Mouse (Mus musculus): ENCODE data around the gene Suclg2. TPM values are rescaled to one million over a fixed set of nuclear protein-coding genes. Genes with fewer than 3 reads are reported as not detected.

Gene Suclg2
- total and polyA plus RNA-seq, 3 experiments: 29.6 to 73.1 (median 48.4) TPM

- TF ChIP-seq CTCF (IDR thresholded peaks at IDR 0.05; ENCODE audit: low read depth, low read length) (no peak), GATA1 (IDR thresholded peaks at IDR 0.05; ENCODE audit: borderline replicate concordance, low read length) (no peak), TAL1 (conservative IDR thresholded peaks at IDR 0.05; ENCODE audit: low read depth, low read length) (no peak), POLR2AphosphoS5 (IDR thresholded peaks at IDR 0.05; ENCODE audit: insufficient replicate concordance, low read depth, low read length) (no peak), GATA2 (IDR thresholded peaks at IDR 0.05; ENCODE audit: borderline replicate concordance, low read depth, low read length) (no peak)
- no peak for ATAC-seq (ENCODE audit: extremely low read depth, insufficient number of reproducible peaks, low FRiP score, poor library complexity, severe bottlenecking)
- peaks cover 49% of the 10 kb centered on the region for H3K36me3 ChIP-seq (replicated peaks)
- no peak for DNase-seq (ENCODE audit: low spot score)
- H3K4me1 ChIP-seq (ENCODE audit: insufficient read depth, low read depth, low read length): no peaks in the 10 kb centered on the region
- no peaks in the 10 kb centered on the region for H3K9me3 ChIP-seq (replicated peaks)
- no peak overlapping the region for H3K4me3 ChIP-seq (ENCODE audit: low read depth, low read length)
- H3K27me3 ChIP-seq (ENCODE audit: insufficient read depth, low read length): no peaks in the 10 kb centered on the region
These were observed 183.4 kb downstream of the Suclg2 start for GRCm38 (mm10) chr6:95535191-95535590.

- no peaks in the 10 kb centered on the region for H3K4me1 ChIP-seq (ENCODE audit: insufficient read depth, low read depth, low read length)
- H3K27me3 ChIP-seq (ENCODE audit: insufficient read depth, low read length): no peaks in the 10 kb centered on the region
- ATAC-seq (ENCODE audit: extremely low read depth, insufficient number of reproducible peaks, low FRiP score, poor library complexity, severe bottlenecking) (no peak), DNase-seq (ENCODE audit: low spot score) (no peak)
- H3K36me3 ChIP-seq (replicated peaks): peaks cover 62% of the 10 kb centered on the region
- H3K9me3 ChIP-seq (replicated peaks): no peaks in the 10 kb centered on the region
- TF ChIP-seq CTCF (IDR thresholded peaks at IDR 0.05; ENCODE audit: low read depth, low read length) (no peak), POLR2AphosphoS5 (IDR thresholded peaks at IDR 0.05; ENCODE audit: insufficient replicate concordance, low read depth, low read length) (no peak), TAL1 (conservative IDR thresholded peaks at IDR 0.05; ENCODE audit: low read depth, low read length) (no peak), GATA2 (IDR thresholded peaks at IDR 0.05; ENCODE audit: borderline replicate concordance, low read depth, low read length) (no peak), GATA1 (IDR thresholded peaks at IDR 0.05; ENCODE audit: borderline replicate concordance, low read length) (no peak)
- H3K4me3 ChIP-seq (ENCODE audit: low read depth, low read length): no peak overlapping the region
These were observed 198.8 kb downstream of the Suclg2 start for GRCm38 (mm10) chr6:95519846-95520245.

GRCm38 (mm10) chr6:95518406-95518805 lies 200.2 kb downstream of the Suclg2 start:
- Histone ChIP-seq H3K27me3 (ENCODE audit: insufficient read depth, low read length) (no peaks in the 10 kb centered on the region), H3K36me3 (replicated peaks) (peaks cover 69% of the 10 kb centered on the region), H3K4me1 (ENCODE audit: insufficient read depth, low read depth, low read length) (no peaks in the 10 kb centered on the region), H3K4me3 (ENCODE audit: low read depth, low read length) (no peak overlapping the region), H3K9me3 (replicated peaks) (no peaks in the 10 kb centered on the region)
- DNase-seq (ENCODE audit: low spot score) (no peak), ATAC-seq (ENCODE audit: extremely low read depth, insufficient number of reproducible peaks, low FRiP score, poor library complexity, severe bottlenecking) (no peak)
- TF ChIP-seq TAL1 (conservative IDR thresholded peaks at IDR 0.05; ENCODE audit: low read depth, low read length) (no peak), CTCF (IDR thresholded peaks at IDR 0.05; ENCODE audit: low read depth, low read length) (no peak), GATA1 (IDR thresholded peaks at IDR 0.05; ENCODE audit: borderline replicate concordance, low read length) (no peak), POLR2AphosphoS5 (IDR thresholded peaks at IDR 0.05; ENCODE audit: insufficient replicate concordance, low read depth, low read length) (no peak), GATA2 (IDR thresholded peaks at IDR 0.05; ENCODE audit: borderline replicate concordance, low read depth, low read length) (no peak)

GRCm38 (mm10) chr6:95515721-95516120 lies 202.9 kb downstream of the Suclg2 start:
- no peaks in the 10 kb centered on the region for H3K9me3 ChIP-seq (replicated peaks)
- DNase-seq (ENCODE audit: low spot score) (no peak), ATAC-seq (ENCODE audit: extremely low read depth, insufficient number of reproducible peaks, low FRiP score, poor library complexity, severe bottlenecking) (no peak)
- H3K4me3 ChIP-seq (ENCODE audit: low read depth, low read length): no peak overlapping the region
- TF ChIP-seq CTCF (IDR thresholded peaks at IDR 0.05; ENCODE audit: low read depth, low read length): no peak
- TF ChIP-seq GATA1 (IDR thresholded peaks at IDR 0.05; ENCODE audit: borderline replicate concordance, low read length): no peak
- no peak for TF ChIP-seq POLR2AphosphoS5 (IDR thresholded peaks at IDR 0.05; ENCODE audit: insufficient replicate concordance, low read depth, low read length)
- no peak for TF ChIP-seq GATA2 (IDR thresholded peaks at IDR 0.05; ENCODE audit: borderline replicate concordance, low read depth, low read length)
- no peak for TF ChIP-seq TAL1 (conservative IDR thresholded peaks at IDR 0.05; ENCODE audit: low read depth, low read length)
- peaks cover 56% of the 10 kb centered on the region for H3K36me3 ChIP-seq (replicated peaks)
- no peaks in the 10 kb centered on the region for H3K4me1 ChIP-seq (ENCODE audit: insufficient read depth, low read depth, low read length)
- H3K27me3 ChIP-seq (ENCODE audit: insufficient read depth, low read length): no peaks in the 10 kb centered on the region

GRCm38 (mm10) chr6:95514726-95515125 lies 203.9 kb downstream of the Suclg2 start:
- ATAC-seq (ENCODE audit: extremely low read depth, insufficient number of reproducible peaks, low FRiP score, poor library complexity, severe bottlenecking) (no peak), DNase-seq (ENCODE audit: low spot score) (no peak)
- Histone ChIP-seq H3K9me3 (replicated peaks) (no peaks in the 10 kb centered on the region), H3K4me1 (ENCODE audit: insufficient read depth, low read depth, low read length) (no peaks in the 10 kb centered on the region), H3K4me3 (ENCODE audit: low read depth, low read length) (no peak overlapping the region), H3K36me3 (replicated peaks) (peaks cover 48% of the 10 kb centered on the region), H3K27me3 (ENCODE audit: insufficient read depth, low read length) (no peaks in the 10 kb centered on the region)
- TF ChIP-seq GATA2 (IDR thresholded peaks at IDR 0.05; ENCODE audit: borderline replicate concordance, low read depth, low read length) (no peak), POLR2AphosphoS5 (IDR thresholded peaks at IDR 0.05; ENCODE audit: insufficient replicate concordance, low read depth, low read length) (no peak), GATA1 (IDR thresholded peaks at IDR 0.05; ENCODE audit: borderline replicate concordance, low read length) (no peak), CTCF (IDR thresholded peaks at IDR 0.05; ENCODE audit: low read depth, low read length) (no peak), TAL1 (conservative IDR thresholded peaks at IDR 0.05; ENCODE audit: low read depth, low read length) (no peak)

- Histone ChIP-seq H3K27me3 (ENCODE audit: insufficient read depth, low read length) (no peaks in the 10 kb centered on the region), H3K4me1 (ENCODE audit: insufficient read depth, low read depth, low read length) (no peaks in the 10 kb centered on the region), H3K36me3 (replicated peaks) (peaks cover 29% of the 10 kb centered on the region), H3K9me3 (replicated peaks) (no peaks in the 10 kb centered on the region), H3K4me3 (ENCODE audit: low read depth, low read length) (no peak overlapping the region)
- no peak for TF ChIP-seq CTCF (IDR thresholded peaks at IDR 0.05; ENCODE audit: low read depth, low read length)
- no peak for TF ChIP-seq TAL1 (conservative IDR thresholded peaks at IDR 0.05; ENCODE audit: low read depth, low read length)
- no peak for TF ChIP-seq GATA2 (IDR thresholded peaks at IDR 0.05; ENCODE audit: borderline replicate concordance, low read depth, low read length)
- no peak for TF ChIP-seq POLR2AphosphoS5 (IDR thresholded peaks at IDR 0.05; ENCODE audit: insufficient replicate concordance, low read depth, low read length)
- no peak for TF ChIP-seq GATA1 (IDR thresholded peaks at IDR 0.05; ENCODE audit: borderline replicate concordance, low read length)
- ATAC-seq (ENCODE audit: extremely low read depth, insufficient number of reproducible peaks, low FRiP score, poor library complexity, severe bottlenecking): no peak
- DNase-seq (ENCODE audit: low spot score): no peak
These were observed 206.9 kb downstream of the Suclg2 start for GRCm38 (mm10) chr6:95511689-95512088.
